Mouse (Mus musculus): ENCODE data around the gene Ctbp2. TPM values are rescaled to one million over a fixed set of nuclear protein-coding genes. Genes with fewer than 3 reads are reported as not detected.
A peak's percentile ranks its signal among the peaks of the same experiment; 100 is the strongest.

The Ctbp2 gene
- polyA plus RNA-seq, 1 experiment from 2014 or later = 74.0 TPM

DNA sequence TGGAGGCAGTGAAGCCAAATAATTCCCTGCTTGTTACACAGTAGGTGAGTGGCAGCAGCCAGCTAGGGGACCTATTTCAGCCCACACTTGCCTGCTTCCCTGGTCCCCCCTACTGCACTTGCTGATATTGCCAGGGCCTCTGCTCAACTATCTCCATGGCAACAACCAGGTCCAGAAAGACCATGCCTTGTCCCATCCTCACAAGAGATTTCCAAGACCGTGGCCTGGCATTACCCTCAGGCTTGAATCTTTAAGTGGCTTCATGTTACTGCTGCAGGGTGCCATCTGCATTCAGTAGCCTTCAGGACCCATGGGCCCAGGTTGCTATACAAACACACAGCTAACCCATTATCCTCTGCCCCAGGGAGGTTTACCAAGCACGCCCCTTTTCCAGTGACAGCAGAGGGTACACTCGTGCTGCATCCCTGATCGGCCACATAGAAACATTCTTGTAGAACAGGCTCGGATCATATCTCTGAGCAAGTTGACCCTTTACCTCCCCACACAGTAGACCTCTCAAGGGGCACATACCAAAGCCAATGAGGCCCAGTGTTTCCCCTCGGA is 129.4 kb downstream of the Ctbp2 start:
- H3K36me3 ChIP-seq = peaks cover 88% of the 10 kb centered on the region

DNA sequence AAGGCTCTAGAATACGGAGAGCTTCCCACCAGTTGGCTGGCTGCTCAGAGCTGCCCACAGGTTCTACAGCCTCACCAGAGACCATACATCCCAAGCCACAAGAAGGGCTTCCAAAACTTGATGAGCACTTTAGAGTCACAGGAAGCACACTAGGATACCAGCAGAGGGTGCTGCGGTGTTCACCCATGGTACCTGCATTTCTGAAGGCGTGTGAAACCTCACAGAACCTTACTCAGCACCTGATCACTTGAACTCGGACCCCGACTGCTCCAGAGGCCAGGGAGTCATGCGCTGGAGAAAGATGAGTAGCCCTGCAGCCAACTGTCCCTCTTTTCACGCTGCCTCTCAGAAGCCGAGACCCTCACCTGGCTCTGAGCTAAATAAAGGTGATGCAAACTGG is 130.0 kb downstream of the Ctbp2 start:
- Histone ChIP-seq H3K36me3 (peaks cover 89% of the 10 kb centered on the region), H3K4me1 (no peaks in the 10 kb centered on the region), H3K4me2 (replicated peaks) (no peak overlapping the region), H3K9ac (no peak overlapping the region), H3K4me3 (no peak overlapping the region), H3K27me3 (no peaks in the 10 kb centered on the region), H3K9me3 (no peaks in the 10 kb centered on the region), H3K27ac (no peak overlapping the region)
- 88% methylated on average over 8 of the region's 8 CpGs for WGBS
- ATAC-seq (ENCODE audit: low FRiP score, low read depth) = no peak

More for the DNA sequence above, 129.4 kb downstream of the Ctbp2 start:
- WGBS = 86% methylated on average over 6 of the region's 6 CpGs
- no peak for ATAC-seq (ENCODE audit: low FRiP score, low read depth)
- Histone ChIP-seq H3K27me3 (no peaks in the 10 kb centered on the region), H3K9ac (no peak overlapping the region), H3K4me1 (no peaks in the 10 kb centered on the region), H3K9me3 (no peaks in the 10 kb centered on the region), H3K27ac (no peak overlapping the region), H3K4me3 (no peak overlapping the region), H3K4me2 (replicated peaks) (no peak overlapping the region)

DNA sequence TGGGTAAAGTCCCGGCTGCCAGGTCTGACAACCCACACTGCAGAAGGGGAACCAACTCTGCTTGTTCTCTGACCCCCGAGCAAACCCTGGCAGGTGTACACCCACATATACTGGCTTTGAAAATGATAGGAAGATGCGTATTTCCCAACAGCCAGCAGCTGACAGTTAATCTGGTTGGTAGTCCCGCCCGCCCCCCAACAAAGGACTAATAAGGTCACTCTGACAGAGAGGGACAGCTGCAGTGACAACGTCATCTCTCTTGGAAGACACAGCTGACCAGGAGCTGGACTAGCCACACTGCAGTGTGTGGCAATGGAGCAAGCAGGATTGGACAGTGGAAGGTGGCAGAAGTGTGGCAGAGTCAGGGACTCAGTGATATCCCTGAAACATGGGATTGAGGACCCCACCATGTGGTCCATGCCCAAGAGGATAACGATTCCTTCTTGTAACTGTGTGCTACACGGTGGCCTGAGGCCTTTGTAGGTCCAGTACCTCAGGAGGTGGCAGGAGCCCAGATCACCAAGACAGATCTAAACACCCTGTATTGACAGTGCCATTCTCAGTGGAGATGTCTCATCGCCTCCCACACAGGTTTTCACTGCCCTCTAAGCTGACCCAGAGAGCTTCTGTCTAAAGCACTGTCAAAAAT is 131.1 kb downstream of the Ctbp2 start:
- peaks cover 88% of the 10 kb centered on the region for H3K36me3 ChIP-seq
- 85% methylated on average over 9 of the region's 9 CpGs for WGBS
- peak; percentile 75; the same call in 1 of the 2 replicates for ATAC-seq (ENCODE audit: low FRiP score, low read depth)

DNA sequence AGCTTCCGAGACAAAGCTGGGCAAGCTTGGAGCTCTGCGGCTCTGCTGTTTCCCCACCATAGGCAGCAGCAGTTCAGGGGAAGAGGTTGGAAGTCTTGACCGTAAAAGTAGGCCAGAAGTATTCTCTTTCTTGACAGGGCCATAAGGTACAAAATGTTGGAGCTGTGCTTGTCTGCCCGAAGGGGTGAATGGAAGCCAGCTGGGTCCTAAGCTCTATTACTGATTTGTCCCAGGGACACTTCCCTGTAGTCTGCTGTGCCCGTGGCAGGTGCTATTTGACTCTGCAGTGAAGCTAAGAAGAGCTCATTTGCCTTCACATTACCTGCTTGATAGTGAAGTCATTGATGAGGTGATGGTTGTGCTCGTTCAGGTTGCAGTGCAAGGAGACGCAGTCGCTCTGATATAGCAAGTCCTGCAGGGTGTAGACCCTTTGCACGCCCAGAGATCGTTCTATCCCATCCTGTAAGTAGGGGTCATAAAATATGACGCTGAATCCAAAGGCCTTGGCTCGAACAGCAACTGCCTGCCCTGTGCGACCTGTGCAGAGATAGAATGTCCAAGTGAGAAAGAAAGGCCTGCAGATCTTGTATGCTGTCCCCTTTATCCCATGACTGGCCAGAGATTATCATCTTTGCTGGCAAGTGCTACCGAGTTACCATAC is 132.8 kb downstream of the Ctbp2 start:
- Histone ChIP-seq H3K36me3 (peaks cover 80% of the 10 kb centered on the region), H3K4me3 (no peak overlapping the region), H3K9me3 (no peaks in the 10 kb centered on the region), H3K4me1 (no peaks in the 10 kb centered on the region), H3K27me3 (no peaks in the 10 kb centered on the region), H3K27ac (no peak overlapping the region), H3K9ac (no peak overlapping the region), H3K4me2 (replicated peaks) (no peak overlapping the region)
- WGBS = 85% methylated on average over 14 of the region's 14 CpGs
- no peak for ATAC-seq (ENCODE audit: low FRiP score, low read depth)

More for the DNA sequence above, 131.1 kb downstream of the Ctbp2 start:
- no peak overlapping the region for H3K4me2 ChIP-seq (replicated peaks)
- H3K4me1 ChIP-seq = no peaks in the 10 kb centered on the region
- H3K4me3 ChIP-seq = no peak overlapping the region
- no peaks in the 10 kb centered on the region for H3K27me3 ChIP-seq
- no peaks in the 10 kb centered on the region for H3K9me3 ChIP-seq
- H3K27ac ChIP-seq = no peak overlapping the region
- no peak overlapping the region for H3K9ac ChIP-seq

DNA sequence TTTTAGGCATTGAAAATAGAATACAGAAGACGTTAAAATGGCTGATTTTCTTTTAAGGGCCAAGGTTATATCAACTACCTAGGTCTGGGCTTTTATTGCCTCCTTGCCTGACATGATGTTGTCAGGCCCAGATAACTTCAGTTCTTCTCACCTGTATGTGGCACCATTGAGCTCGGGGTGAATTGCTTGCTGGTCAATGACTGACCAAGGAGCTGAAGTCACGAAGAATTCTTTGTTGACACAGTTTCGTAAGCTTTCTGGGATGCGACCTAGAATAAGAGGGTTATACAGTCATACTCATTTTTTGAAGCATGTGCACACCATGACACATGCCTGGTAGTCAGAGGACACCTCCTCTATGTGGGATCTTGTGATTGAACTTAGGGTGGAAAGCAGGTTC is 134.3 kb downstream of the Ctbp2 start:
- no peak overlapping the region for H3K9ac ChIP-seq
- H3K4me1 ChIP-seq = no peaks in the 10 kb centered on the region
- 90% methylated on average over 5 of the region's 5 CpGs for WGBS
- no peak overlapping the region for H3K27ac ChIP-seq
- peaks cover 77% of the 10 kb centered on the region for H3K36me3 ChIP-seq
- H3K4me3 ChIP-seq = no peak overlapping the region
- H3K4me2 ChIP-seq (replicated peaks) = no peak overlapping the region
- no peaks in the 10 kb centered on the region for H3K27me3 ChIP-seq
- no peaks in the 10 kb centered on the region for H3K9me3 ChIP-seq
- ATAC-seq (ENCODE audit: low FRiP score, low read depth) = no peak

DNA sequence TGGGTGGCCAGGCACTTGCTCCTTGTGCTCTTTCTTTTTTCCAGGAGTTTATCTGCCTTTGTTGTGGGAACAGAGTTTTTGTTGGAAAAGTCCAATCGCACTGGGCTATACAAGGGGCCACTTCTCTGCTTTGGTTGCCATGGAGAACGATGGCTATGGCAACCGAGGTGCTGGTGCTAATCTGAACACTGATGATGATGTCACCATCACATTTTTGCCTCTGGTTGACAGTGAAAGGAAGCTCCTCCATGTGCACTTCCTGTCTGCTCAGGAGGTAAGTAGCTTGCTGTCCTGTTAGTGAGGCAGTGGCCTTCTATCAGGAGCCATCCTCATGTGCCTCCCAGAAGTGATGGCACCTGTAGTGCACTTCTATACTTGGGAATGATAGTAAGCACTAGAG is 141.5 kb downstream of the Ctbp2 start:
- Histone ChIP-seq H3K9me3 (no peaks in the 10 kb centered on the region; the same call in 1 of the 2 replicates), H3K27ac (no peak overlapping the region), H3K4me1 (no peaks in the 10 kb centered on the region), H3K4me3 (no peak overlapping the region), H3K9ac (no peak overlapping the region), H3K27me3 (no peaks in the 10 kb centered on the region), H3K4me2 (replicated peaks) (no peak overlapping the region), H3K36me3 (peaks cover 56% of the 10 kb centered on the region)
- 81% methylated on average over 3 of the region's 3 CpGs for WGBS
- ATAC-seq (ENCODE audit: low FRiP score, low read depth) = no peak

DNA sequence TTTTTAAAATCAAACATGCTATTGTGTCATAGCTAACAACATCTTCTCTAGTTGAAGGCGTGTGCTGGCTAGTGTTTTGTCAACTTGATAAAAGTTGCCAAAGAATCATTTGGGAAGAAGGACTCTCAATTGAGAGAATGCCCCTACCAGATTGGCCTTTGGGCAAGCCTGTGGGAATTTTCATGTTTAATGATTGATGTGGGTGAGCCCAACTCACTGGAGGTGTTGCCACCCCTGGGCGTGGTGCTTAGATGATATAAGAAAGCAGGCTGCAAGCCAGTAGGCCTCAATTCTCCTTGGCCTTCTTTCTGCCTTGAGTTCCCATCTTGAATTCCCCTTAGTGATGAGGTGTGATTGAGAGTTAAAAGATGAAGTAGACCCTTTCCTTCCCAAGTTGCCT is 146.2 kb downstream of the Ctbp2 start:
- Histone ChIP-seq H3K27me3 (no peaks in the 10 kb centered on the region), H3K4me3 (no peak overlapping the region)

DNA sequence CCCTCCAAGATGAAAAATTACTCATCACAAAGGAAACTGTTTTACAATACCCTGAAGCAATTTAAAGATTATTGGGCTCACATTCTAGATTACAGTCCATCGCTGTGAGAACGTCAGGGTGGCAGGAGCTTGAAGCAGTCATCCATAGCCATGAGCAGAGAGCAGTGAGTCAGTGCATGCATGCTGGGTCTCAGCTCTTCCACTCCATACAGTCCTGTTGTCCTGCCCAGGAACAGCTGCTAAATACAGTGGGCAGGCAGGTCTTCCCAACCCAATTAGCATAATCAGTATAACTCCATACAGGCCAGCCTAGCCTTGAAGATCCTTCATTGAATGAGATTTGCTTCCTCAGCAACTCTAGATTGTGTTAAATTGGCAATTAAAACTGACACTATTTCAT is 148.1 kb downstream of the Ctbp2 start:
- Histone ChIP-seq H3K27ac (no peak overlapping the region), H3K27me3 (no peaks in the 10 kb centered on the region), H3K9ac (no peak overlapping the region), H3K4me1 (no peaks in the 10 kb centered on the region), H3K4me2 (replicated peaks) (no peak overlapping the region), H3K4me3 (no peak overlapping the region), H3K36me3 (peaks cover 28% of the 10 kb centered on the region), H3K9me3 (no peaks in the 10 kb centered on the region; the same call in 1 of the 2 replicates)
- no peak for ATAC-seq (ENCODE audit: low FRiP score, low read depth)
- 83% methylated on average over 2 of the region's 2 CpGs for WGBS

More for the DNA sequence above, 146.2 kb downstream of the Ctbp2 start:
- Histone ChIP-seq H3K36me3 (peaks cover 43% of the 10 kb centered on the region), H3K4me2 (replicated peaks) (no peak overlapping the region), H3K9me3 (no peaks in the 10 kb centered on the region; the same call in 1 of the 2 replicates), H3K4me1 (no peaks in the 10 kb centered on the region), H3K9ac (no peak overlapping the region), H3K27ac (no peak overlapping the region)
- ATAC-seq (ENCODE audit: low FRiP score, low read depth) = no peak
- 96% methylated on average over 2 of the region's 2 CpGs for WGBS

DNA sequence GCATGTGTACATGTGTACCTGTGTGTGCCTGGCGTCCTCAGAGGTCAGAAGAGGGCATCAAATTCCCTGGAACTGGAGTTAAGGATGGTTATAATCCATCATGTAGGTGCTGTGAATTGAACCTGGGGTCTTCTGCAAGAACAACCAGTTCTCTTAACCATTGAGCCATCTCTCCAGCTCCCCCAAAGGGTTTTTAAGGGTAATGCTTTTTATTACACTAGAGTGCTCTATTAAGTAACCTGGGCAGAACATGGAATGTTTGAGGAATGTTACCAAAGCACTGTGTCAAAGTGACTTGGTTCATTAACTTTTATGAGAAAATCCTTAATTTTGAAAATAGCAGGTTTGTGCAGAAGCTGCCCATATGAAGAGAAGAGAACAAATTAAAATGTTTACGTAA is 152.1 kb downstream of the Ctbp2 start:
- Histone ChIP-seq H3K4me2 (replicated peaks) (no peak overlapping the region), H3K27ac (no peak overlapping the region), H3K36me3 (peaks cover 34% of the 10 kb centered on the region), H3K4me3 (no peak overlapping the region), H3K9ac (no peak overlapping the region), H3K27me3 (no peaks in the 10 kb centered on the region), H3K4me1 (no peaks in the 10 kb centered on the region), H3K9me3 (no peaks in the 10 kb centered on the region)
- 89% methylated on average over 2 of the region's 2 CpGs for WGBS
- ATAC-seq (ENCODE audit: low FRiP score, low read depth) = no peak

DNA sequence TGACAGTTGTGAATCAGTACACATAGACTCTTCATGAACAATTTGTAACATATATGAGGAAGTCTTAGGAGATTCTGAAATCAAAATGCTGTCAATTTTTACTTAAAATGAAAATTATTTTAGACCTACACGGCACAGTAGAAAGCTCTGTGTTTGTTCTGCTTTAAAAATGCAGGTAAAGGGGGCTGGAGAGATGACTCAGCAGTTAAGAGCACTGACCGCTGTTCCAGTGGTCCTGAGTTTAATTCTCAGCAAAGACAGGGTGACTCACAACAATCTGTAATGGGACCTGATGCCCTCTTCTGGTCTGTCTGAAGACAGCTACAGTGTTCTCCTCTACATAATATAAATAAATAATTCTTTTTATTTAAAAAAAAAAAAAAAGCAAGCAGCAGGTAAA is 158.4 kb downstream of the Ctbp2 start:
- no peak overlapping the region for H3K9ac ChIP-seq
- 82% methylated on average over 2 of the region's 2 CpGs for WGBS
- no peaks in the 10 kb centered on the region for H3K4me1 ChIP-seq
- H3K4me3 ChIP-seq = no peak overlapping the region
- no peaks in the 10 kb centered on the region for H3K9me3 ChIP-seq
- H3K4me2 ChIP-seq (replicated peaks) = no peak overlapping the region
- ATAC-seq (ENCODE audit: low FRiP score, low read depth) = no peak
- H3K27me3 ChIP-seq = no peaks in the 10 kb centered on the region
- peaks cover 22% of the 10 kb centered on the region for H3K36me3 ChIP-seq
- H3K27ac ChIP-seq = no peak overlapping the region

DNA sequence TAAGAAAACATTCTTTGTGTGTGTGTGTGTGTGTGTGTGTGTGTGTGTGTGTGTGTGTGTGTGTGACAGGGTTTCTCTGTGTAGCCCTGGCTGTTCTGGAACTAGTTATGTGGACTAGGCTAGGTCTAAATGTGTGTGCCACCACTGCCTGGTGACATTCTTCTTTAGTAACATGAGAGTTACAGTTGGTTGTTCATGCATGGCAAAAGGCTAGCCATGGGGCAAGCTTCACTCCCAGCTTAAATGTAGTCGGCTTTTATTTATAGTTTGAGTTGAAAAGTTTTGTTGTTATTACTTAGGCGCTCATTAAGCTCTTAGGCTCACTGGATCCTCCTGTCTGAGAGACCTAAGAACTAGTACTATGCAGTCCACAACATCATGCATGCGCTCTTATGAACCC is 159.8 kb downstream of the Ctbp2 start:
- no peak overlapping the region for H3K27ac ChIP-seq
- ATAC-seq (ENCODE audit: low FRiP score, low read depth) = no peak
- no peak overlapping the region for H3K9ac ChIP-seq
- peaks cover 21% of the 10 kb centered on the region for H3K36me3 ChIP-seq
- H3K4me1 ChIP-seq = no peaks in the 10 kb centered on the region
- H3K4me3 ChIP-seq = no peak overlapping the region
- no peaks in the 10 kb centered on the region for H3K9me3 ChIP-seq
- H3K4me2 ChIP-seq (replicated peaks) = no peak overlapping the region
- no peaks in the 10 kb centered on the region for H3K27me3 ChIP-seq
- 78% methylated on average over 3 of the region's 3 CpGs for WGBS

DNA sequence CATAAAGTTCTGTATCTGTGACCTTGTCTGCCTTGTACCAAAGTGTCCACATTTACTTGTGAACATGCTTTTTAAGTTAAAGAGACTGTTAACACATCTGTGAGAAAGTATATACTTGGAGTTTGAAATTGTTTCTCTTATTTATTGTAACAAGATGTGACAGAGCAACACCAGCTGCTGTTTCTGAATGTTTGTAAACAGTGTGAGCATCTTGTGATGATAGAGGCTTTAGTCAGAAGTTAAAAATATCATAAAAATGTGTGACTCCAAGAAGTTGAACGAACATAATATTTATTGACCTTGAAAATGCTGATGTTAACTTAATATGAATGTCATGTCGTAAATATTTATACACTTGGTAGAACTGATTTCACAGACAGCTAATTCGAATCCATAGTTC is 173.5 kb downstream of the Ctbp2 start:
- Histone ChIP-seq H3K4me3 (no peak overlapping the region), H3K4me2 (replicated peaks) (no peak overlapping the region), H3K27me3 (no peaks in the 10 kb centered on the region), H3K27ac (no peak overlapping the region), H3K9ac (no peak overlapping the region), H3K9me3 (no peaks in the 10 kb centered on the region), H3K4me1 (no peaks in the 10 kb centered on the region), H3K36me3 (no peaks in the 10 kb centered on the region)
- ATAC-seq (ENCODE audit: low FRiP score, low read depth) = no peak
- 84% methylated on average over 3 of the region's 3 CpGs for WGBS
